Mouse (Mus musculus): Measurements from ENCODE around the gene Spata5.

Spata5 gene

GRCm38 (mm10) chr3:37420641-37421040 is 945 bp downstream of the Spata5 start:
- DNase-seq (ENCODE audit: extremely low spot score, low spot score), result no peak

DNA sequence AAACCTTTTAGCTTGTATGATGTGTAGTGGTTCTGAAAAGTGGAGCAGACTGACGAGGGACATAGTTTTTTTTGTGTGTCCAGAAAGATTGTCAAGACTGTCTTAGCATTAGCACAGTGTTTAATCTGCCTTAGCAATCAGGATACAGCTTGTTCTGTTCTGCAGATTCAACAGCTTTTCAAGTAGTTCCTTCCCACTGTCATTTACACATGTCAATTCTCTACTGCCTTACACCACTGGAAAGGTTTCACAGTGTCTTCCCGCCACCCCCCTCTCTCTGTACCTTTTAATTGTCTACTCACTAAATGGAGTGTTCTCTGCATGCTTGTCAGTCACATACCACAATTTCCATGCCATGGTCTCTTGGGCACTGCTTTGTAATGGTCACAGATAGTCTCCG is 1.5 kb downstream of the Spata5 start:
- no peak for DNase-seq (ENCODE audit: extremely low spot score, low spot score)

DNA sequence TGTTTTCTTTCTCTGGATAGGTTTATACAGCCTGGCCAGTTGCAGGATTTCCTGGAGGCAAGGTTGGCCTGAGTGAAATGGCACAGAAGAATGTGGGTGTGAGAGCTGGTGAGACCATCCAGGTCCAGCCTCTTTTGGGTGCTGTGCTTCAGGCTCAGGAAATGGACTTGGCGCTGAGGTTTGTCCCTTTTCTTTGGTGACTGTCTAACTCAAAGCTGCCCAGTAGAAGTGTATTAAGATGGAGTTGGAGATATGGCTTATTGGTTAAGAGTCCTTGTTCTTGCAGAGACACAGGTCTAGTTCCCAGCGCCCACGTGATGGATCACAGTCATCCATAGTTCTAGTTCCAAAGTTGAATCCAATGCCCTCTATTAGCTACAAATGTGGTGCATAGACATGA is 6.4 kb downstream of the Spata5 start:
- DNase-seq (ENCODE audit: extremely low spot score, low spot score), result no peak

DNA sequence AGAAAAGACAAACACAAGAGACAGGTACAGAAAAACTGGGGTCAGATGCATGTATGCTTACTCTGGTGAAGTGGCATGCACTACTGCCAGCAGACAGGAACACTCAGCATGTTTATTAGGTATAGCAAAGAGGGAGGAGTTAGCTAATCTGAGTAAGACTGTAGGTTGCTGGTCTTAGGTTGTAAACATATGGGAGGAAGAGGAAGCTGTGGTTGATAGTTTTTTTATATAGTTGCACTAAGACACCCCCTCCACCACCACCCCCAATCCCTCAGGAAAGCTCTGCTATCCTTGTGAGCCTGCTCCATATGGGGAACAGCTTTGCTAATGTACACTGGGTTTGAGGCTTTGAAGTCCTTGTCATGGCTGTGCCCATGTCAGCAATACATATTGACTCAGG is 10.7 kb downstream of the Spata5 start:
- DNase-seq (ENCODE audit: extremely low spot score, low spot score), result no peak

DNA sequence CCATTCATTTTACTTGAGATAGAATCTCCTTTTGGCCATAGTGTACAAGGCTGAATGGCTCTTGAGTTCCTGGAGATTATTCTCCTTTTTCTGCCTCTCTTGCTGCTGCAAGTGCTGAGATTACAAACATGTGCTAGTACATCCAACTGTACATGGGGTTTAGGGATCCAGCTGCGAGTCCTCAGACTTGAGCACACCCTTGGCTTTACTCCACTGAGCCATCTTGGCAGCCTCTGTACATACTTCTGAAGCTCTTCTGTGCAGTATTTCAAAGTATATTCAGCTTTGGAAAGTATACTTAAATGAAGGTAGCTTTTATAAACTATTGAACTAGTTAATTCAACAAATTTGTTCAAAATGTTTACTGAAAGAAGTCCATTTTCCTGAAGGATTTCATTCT is 20.1 kb downstream of the Spata5 start:
- DNase-seq (ENCODE audit: extremely low spot score, low spot score), result no peak

- DNase-seq (ENCODE audit: extremely low spot score, low spot score), result no peak
These were observed 23.7 kb downstream of the Spata5 start for GRCm38 (mm10) chr3:37443409-37443808.

DNA sequence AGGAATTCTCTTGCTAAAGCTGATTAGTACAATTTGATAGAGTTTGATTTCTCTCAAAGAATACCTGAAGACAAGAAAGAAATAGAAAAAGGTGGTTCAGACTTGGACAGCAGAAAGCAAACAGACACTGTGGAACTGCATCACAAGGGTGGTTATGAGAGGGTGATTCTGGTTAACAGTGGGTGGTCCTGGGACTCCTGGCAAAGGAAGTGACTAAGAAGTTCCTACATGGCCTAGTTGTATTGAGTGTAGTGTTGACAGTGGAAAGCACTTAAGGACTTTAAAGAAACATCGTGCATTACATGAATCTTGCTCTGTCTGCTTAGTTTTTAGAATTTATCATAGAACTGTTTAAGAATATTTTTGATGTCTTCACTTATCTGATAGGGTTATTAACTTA is 36.3 kb downstream of the Spata5 start:
- no peak for DNase-seq (ENCODE audit: extremely low spot score, low spot score)

GRCm38 (mm10) chr3:37468170-37468569 is 48.5 kb downstream of the Spata5 start:
- no peak for DNase-seq (ENCODE audit: extremely low spot score, low spot score)

- no peak for DNase-seq (ENCODE audit: extremely low spot score, low spot score)
These were observed 49.7 kb downstream of the Spata5 start for GRCm38 (mm10) chr3:37469353-37469752.

DNA sequence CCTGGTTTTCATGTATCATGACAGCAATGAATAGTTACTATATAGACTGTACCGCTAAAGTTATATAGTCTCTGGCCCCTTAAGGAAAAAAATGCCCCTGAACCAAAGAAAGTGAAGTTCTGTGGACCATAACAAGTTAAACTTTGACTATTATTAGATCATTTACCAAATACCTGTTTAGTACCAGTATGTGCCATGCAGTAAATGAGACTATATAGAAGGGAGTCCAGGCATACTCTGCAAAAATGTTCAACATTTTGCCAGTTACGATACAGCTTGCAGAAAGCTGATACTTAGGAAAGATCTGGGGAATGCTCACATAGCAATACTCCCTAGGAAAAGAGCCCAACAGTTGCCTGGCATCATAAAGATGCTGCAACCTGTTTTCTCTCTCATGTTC is 51.2 kb downstream of the Spata5 start:
- no peak for DNase-seq (ENCODE audit: extremely low spot score, low spot score)

DNA sequence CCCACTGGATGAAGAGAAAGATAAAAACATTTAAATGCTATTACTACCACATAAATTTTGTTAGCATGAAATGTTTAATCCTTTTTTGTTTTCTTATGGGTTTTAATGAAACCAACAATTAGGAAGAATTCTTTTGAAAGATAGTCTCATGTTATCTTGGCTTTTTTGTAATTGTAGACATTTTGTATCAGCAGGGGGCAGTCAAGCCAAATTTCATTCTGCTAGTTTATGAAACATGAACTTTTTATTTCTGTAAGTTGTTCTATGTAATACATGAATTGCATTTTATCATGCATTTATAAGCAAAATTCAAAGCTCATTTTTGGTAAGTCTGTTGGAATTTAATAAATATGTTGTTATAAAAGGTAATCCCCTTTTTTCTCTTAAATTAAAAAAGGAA is 52.8 kb downstream of the Spata5 start:
- DNase-seq (ENCODE audit: extremely low spot score, low spot score), result no peak

GRCm38 (mm10) chr3:37476485-37476884 is 56.8 kb downstream of the Spata5 start:
- no peak for DNase-seq (ENCODE audit: extremely low spot score, low spot score)

GRCm38 (mm10) chr3:37477438-37478188 is 57.9 kb downstream of the Spata5 start:
- DNase-seq (ENCODE audit: extremely low spot score, low spot score), result no peak

GRCm38 (mm10) chr3:37479771-37480170 is 60.1 kb downstream of the Spata5 start:
- DNase-seq (ENCODE audit: extremely low spot score, low spot score), result no peak

GRCm38 (mm10) chr3:37481295-37481694 is 61.6 kb downstream of the Spata5 start:
- DNase-seq (ENCODE audit: extremely low spot score, low spot score), result no peak

DNA sequence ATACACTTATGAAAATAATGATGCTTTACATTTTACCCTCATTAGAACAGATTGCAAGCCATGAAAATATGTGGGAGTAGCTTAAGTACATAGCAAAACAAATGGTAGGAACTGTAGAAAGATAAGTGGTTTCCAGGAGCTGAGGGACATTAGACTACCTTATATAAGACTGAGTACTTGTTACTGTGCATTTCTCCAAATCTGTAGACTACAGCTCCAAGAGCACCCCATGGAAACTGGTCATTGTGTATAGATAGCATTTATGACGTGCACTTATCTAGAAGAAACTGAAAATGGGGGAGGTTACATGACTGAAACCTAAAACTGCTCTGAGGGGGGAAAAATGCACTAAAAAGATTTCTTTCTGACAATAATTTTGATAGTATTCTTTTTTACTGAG is 63.0 kb downstream of the Spata5 start:
- no peak for DNase-seq (ENCODE audit: extremely low spot score, low spot score)

DNA sequence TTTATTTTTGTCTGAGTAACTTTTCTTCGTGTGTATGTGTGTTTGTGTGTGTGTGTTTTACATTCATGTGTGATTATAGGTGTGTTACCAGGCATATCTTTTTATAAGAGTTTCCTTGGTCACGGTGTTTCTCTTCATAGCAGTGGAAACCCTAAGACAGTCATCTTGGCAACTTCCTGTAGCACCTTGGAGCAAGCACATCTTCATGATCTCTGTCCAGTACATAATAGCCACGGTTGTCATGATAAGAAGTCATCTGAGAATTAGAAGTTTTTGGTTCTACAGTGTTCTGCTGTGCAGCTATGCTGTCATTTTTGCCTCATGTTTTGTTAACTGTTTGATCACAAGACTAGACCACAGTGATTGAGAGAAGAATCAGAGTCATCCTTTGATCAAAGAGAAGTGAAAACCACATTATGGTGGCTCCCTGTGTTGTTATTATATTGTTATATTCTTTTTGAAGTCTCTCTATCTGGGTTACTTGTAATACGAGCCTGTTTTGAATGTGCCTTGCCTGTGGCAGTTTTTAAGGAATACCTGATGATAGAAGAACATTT is 64.1 kb downstream of the Spata5 start:
- DNase-seq (ENCODE audit: extremely low spot score, low spot score), result no peak

DNA sequence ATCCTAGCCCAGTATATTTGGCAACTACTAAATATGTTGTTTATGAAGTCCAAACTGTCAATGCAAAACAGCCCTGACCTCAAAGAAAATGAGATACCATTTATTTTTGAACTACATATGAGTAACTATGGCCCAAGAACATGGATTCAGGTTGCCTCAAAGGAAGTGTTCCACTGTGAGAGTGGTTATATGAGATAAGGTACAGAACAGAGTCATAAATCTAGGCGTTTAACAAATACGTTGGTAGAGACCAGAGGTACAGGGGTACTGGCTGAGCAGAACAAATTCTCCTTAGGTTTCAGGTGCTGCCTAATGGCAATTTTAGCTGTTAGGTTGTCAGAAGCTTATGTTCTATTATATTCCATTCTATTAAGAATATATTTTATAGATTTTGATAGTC is 67.9 kb downstream of the Spata5 start:
- DNase-seq (ENCODE audit: extremely low spot score, low spot score), result no peak

DNA sequence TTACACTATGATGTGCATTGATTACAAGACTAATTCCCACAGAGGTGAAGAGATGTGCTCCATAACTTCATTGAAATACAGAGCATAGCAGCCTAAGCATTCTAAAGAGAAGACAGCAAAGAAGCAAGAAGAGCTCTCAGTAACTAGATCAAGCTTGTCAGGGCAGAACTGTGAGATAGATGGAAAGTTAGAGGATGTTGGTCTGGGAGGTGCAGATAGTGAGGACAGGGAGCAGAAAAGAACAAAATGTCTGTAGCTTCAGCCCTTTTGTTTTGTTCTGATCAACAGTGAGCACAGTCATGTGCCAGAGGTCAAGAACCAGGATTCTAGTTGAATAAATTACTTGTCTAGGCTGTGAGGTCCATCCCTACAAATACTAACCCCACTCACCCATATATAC is 68.5 kb downstream of the Spata5 start:
- no peak for DNase-seq (ENCODE audit: extremely low spot score, low spot score)

DNA sequence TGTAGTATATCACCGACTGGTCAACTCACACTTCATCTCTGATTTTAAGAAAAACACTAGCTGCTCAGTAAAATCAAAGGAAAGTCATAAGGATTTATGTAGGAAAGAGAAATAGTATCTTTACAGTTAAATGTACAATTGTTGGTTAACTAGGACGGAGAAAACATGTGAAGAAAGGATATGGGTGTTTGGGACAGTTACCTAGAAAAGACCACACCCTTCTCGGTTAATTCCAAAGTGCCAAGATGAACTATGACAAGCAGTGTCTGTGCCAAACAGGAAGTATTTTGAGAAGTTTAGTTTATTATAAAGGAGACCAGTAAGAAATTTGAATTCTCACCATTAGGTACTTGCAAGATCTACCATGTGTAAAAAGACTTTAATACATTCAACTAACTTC is 70.3 kb downstream of the Spata5 start:
- no peak for DNase-seq (ENCODE audit: extremely low spot score, low spot score)

- DNase-seq (ENCODE audit: extremely low spot score, low spot score), result no peak
These were observed 81.2 kb downstream of the Spata5 start for GRCm38 (mm10) chr3:37500939-37501338.

DNA sequence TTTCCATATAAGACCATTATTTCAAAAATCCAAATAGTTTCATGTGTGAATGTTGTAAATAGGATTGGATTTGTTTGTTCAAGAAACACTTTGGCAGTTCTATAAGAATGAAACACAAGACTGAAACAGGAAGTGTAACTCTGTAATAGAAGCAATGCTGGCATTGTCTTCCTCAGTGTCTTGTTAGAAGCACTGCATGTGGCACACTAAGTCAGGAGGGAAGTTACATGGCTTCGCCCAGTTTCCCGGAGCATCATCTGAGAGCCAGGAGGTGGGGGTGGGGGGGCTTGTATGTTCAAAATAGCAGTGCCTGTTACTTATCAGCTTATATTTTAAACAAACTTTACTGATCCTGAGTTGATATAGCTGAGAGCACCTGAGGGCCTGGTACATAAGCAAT is 82.9 kb downstream of the Spata5 start:
- DNase-seq (ENCODE audit: extremely low spot score, low spot score), result no peak

- no peak for DNase-seq (ENCODE audit: extremely low spot score, low spot score)
These were observed 84.2 kb downstream of the Spata5 start for GRCm38 (mm10) chr3:37503846-37504245.
